Mouse (Mus musculus) liver, embryonic 11.5 days (tissue): Measurements from ENCODE around the gene Wtap. TPM values are rescaled to one million over a fixed set of nuclear protein-coding genes. Genes with fewer than 3 reads are reported as not detected.
"Not testable (repeated sequence)": the region's sequence is repeated elsewhere in the genome, so short reads cannot be mapped to it uniquely, and the experiment has no call there.

Source experiments
- ATAC-seq: fragments of 200-750 bp; cut with Nextera tagmentation; replicated peaks from 2 replicates; pipeline ENCODE4 v1.8.0; 2017; ENCODE audit warnings: moderate number of reproducible peaks, mild to moderate bottlenecking, moderate TSS enrichment, moderate library complexity; ENCODE audit not compliant: low FRiP score
- DNase-seq: peaks from one replicate; pipeline ENCODE4 v3.0.0-alpha.2; 2017; ENCODE audit warnings: low spot score
- H3K27ac ChIP-seq: fragments of 300-500 bp; sonication (generic); 2 replicates; pipeline ENCODE4 v1.5.1; 2014; ENCODE audit warnings: mild to moderate bottlenecking, low read depth, low read length, control low read depth
- H3K27me3 ChIP-seq: fragments of 300-500 bp; sonication (generic); replicated peaks from 2 replicates; pipeline ENCODE4 v1.6.1; 2014; ENCODE audit warnings: low read length, mixed read lengths; ENCODE audit not compliant: control insufficient read depth, insufficient read depth
- H3K36me3 ChIP-seq: fragments of 300-500 bp; sonication (generic); 2 replicates; pipeline ENCODE4 v1.6.1; 2014; ENCODE audit warnings: mild to moderate bottlenecking, low read length, moderate library complexity, mixed read lengths; ENCODE audit not compliant: control insufficient read depth, insufficient read depth
- H3K4me1 ChIP-seq: fragments of 300-500 bp; sonication (generic); replicated peaks from 2 replicates; pipeline ENCODE4 v1.6.1; 2014; ENCODE audit warnings: low read length, mixed read lengths; ENCODE audit not compliant: control insufficient read depth, insufficient read depth
- H3K4me2 ChIP-seq: fragments of 300-500 bp; sonication (generic); 2 replicates; pipeline ENCODE4 v1.6.1; 2014; ENCODE audit warnings: mild to moderate bottlenecking, control low read depth, moderate library complexity
- H3K4me3 ChIP-seq: fragments of 300-500 bp; sonication (generic); 2 replicates; pipeline ENCODE4 v1.5.1; 2014; ENCODE audit warnings: low read depth, low read length, control low read depth
- H3K9ac ChIP-seq: fragments of 300-500 bp; sonication (generic); 2 replicates; pipeline ENCODE4 v1.6.1; 2014; ENCODE audit warnings: low read depth, low read length, control low read depth
- H3K9me3 ChIP-seq: fragments of 300-500 bp; sonication (generic); 2 replicates; pipeline ENCODE4 v1.6.1; 2016; ENCODE audit warnings: low read length, inconsistent platforms, mixed read lengths; ENCODE audit not compliant: control insufficient read depth
- whole genome bisulfite sequencing: fragments of 180-500 bp; shearing (Covaris S2); extraction: QIAGEN DNeasy Blood & Tissue Kit; methylation state at CpG from one replicate; pipeline ENCODE4 v1.1.7; 2014; 5-methylcytosine and 5-hydroxymethylcytosine counted together
- polyA plus RNA-seq: library from polyadenylated mRNA; unstranded; fragments of >200 nt; fragmentation: Nextera tagmentation; extraction: Ambion mirVana; gene quantifications from 2 replicates; pipeline ENCODE4 v1.2.1, GENCODE M21; 2014

Wtap gene
- polyA plus RNA-seq, 1 experiment from 2014 or later, result 101 TPM

GRCm38 (mm10) chr17:13004436-13004835 lies 10.5 kb upstream of the Wtap start:
- H3K4me3 ChIP-seq, H3K36me3 ChIP-seq, H3K4me2 ChIP-seq, H3K9ac ChIP-seq, H3K4me1 ChIP-seq, H3K27ac ChIP-seq, DNase-seq, H3K9me3 ChIP-seq, ATAC-seq, H3K27me3 ChIP-seq: not testable (repeated sequence)
- 74% methylated on average over 2 of the region's 2 CpGs for WGBS

GRCm38 (mm10) chr17:13002243-13002642 lies 8.3 kb upstream of the Wtap start:
- not testable (repeated sequence) for H3K9ac ChIP-seq, H3K4me2 ChIP-seq, DNase-seq, H3K4me1 ChIP-seq, H3K4me3 ChIP-seq, H3K27me3 ChIP-seq, H3K9me3 ChIP-seq, H3K36me3 ChIP-seq, ATAC-seq, H3K27ac ChIP-seq
- 92% methylated on average over 5 of the region's 5 CpGs for WGBS

- Histone ChIP-seq H3K36me3 (no peaks in the 10 kb centered on the region), H3K9ac (no peak overlapping the region), H3K4me3 (no peak overlapping the region), H3K27ac (no peak overlapping the region), H3K4me1 (no peaks in the 10 kb centered on the region), H3K4me2 (no peak overlapping the region), H3K9me3 (no peaks in the 10 kb centered on the region), H3K27me3 (no peaks in the 10 kb centered on the region)
- 68% methylated on average over 6 of the region's 6 CpGs for WGBS
- no peak for ATAC-seq
- no peak for DNase-seq
Measured at GRCm38 (mm10) chr17:12999069-12999468, 5.1 kb upstream of the Wtap start.

- no peak overlapping the region for H3K4me2 ChIP-seq
- no peaks in the 10 kb centered on the region for H3K9me3 ChIP-seq
- no peaks in the 10 kb centered on the region for H3K4me1 ChIP-seq
- no peaks in the 10 kb centered on the region for H3K36me3 ChIP-seq
- H3K9ac ChIP-seq, result no peak overlapping the region
- 83% methylated on average over 5 of the region's 5 CpGs for WGBS
- ATAC-seq (no peak), DNase-seq (no peak)
- no peak overlapping the region for H3K4me3 ChIP-seq
- no peak overlapping the region for H3K27ac ChIP-seq
- H3K27me3 ChIP-seq, result no peaks in the 10 kb centered on the region
Measured at GRCm38 (mm10) chr17:12997890-12998289, 3.9 kb upstream of the Wtap start.

- H3K4me3 ChIP-seq, result no peak overlapping the region
- no peak overlapping the region for H3K27ac ChIP-seq
- no peak overlapping the region for H3K9ac ChIP-seq
- no peak for ATAC-seq
- no peak for DNase-seq
- no peaks in the 10 kb centered on the region for H3K36me3 ChIP-seq
- no peaks in the 10 kb centered on the region for H3K4me1 ChIP-seq
- H3K9me3 ChIP-seq, result no peaks in the 10 kb centered on the region
- no peak overlapping the region for H3K4me2 ChIP-seq
- H3K27me3 ChIP-seq, result no peaks in the 10 kb centered on the region
- WGBS, result 35% methylated on average over 3 of the region's 3 CpGs
Measured at GRCm38 (mm10) chr17:12996345-12996744, 2.4 kb upstream of the Wtap start.

- H3K36me3 ChIP-seq, result peaks cover 7% of the 10 kb centered on the region
- no peaks in the 10 kb centered on the region; the same call in 1 of the 2 replicates for H3K4me1 ChIP-seq
- peak; percentile 92 for DNase-seq
- no peaks in the 10 kb centered on the region for H3K27me3 ChIP-seq
- H3K4me3 ChIP-seq, result peak overlapping the region; percentile 98
- peak overlapping the region; percentile 100 for H3K9ac ChIP-seq
- ATAC-seq, result peak; percentile 85
- under 1% methylated on average over 51 of the region's 51 CpGs for WGBS
- H3K27ac ChIP-seq, result peak overlapping the region; percentile 99
- no peaks in the 10 kb centered on the region for H3K9me3 ChIP-seq
- peak overlapping the region; percentile 95 for H3K4me2 ChIP-seq
Measured at GRCm38 (mm10) chr17:12992470-12992991, 1.4 kb downstream of the Wtap start.

GRCm38 (mm10) chr17:12991635-12992358 lies 2.2 kb downstream of the Wtap start:
- H3K36me3 ChIP-seq, result peaks cover 7% of the 10 kb centered on the region
- peak overlapping the region; percentile 98 for H3K4me3 ChIP-seq
- peak overlapping the region; percentile 95 for H3K4me2 ChIP-seq
- peak; percentile 91 for DNase-seq
- no peaks in the 10 kb centered on the region; the same call in 1 of the 2 replicates for H3K4me1 ChIP-seq
- under 1% methylated on average over 68 of the region's 84 CpGs for WGBS
- H3K27ac ChIP-seq, result peak overlapping the region; percentile 99
- peak; percentile 91 for ATAC-seq
- no peaks in the 10 kb centered on the region for H3K9me3 ChIP-seq
- no peaks in the 10 kb centered on the region for H3K27me3 ChIP-seq
- peak overlapping the region; percentile 100 for H3K9ac ChIP-seq

GRCm38 (mm10) chr17:12991194-12991634 lies 2.8 kb downstream of the Wtap start:
- Histone ChIP-seq H3K27ac (peak overlapping the region; percentile 99), H3K36me3 (peaks cover 7% of the 10 kb centered on the region), H3K4me1 (no peaks in the 10 kb centered on the region; the same call in 1 of the 2 replicates), H3K27me3 (no peaks in the 10 kb centered on the region), H3K9me3 (no peaks in the 10 kb centered on the region), H3K4me3 (peak overlapping the region; percentile 98), H3K4me2 (peak overlapping the region; percentile 95), H3K9ac (peak overlapping the region; percentile 100)
- no peak for ATAC-seq
- DNase-seq, result peak; percentile 50
- 3% methylated on average over 12 of the region's 12 CpGs for WGBS
